Mouse (Mus musculus): ENCODE results near the gene AI597479.

- TF ChIP-seq CTCF (IDR thresholded peaks at IDR 0.05; ENCODE audit: low read depth, low read length) (no peak), POLR2A (IDR thresholded peaks at IDR 0.05; ENCODE audit: insufficient read depth, low read length) (no peak), EP300 (IDR thresholded peaks at IDR 0.05; ENCODE audit: insufficient read depth, low read depth, low read length) (no peak)
Observed at GRCm38 (mm10) chr1:43143791-43144190, 45.3 kb downstream of the AI597479 start.

Data from ES-Bruce4 (cell line).